In genomic region chr14:56776571-56777238, GRCm38 (mm10) we compare ENCODE assay signal across 8 mouse cellular contexts. TPM values are rescaled to one million over a fixed set of nuclear protein-coding genes. Genes with fewer than 3 reads are reported as not detected.
A peak's percentile ranks its signal among the peaks of the same experiment; 100 is the strongest.
DNase-seq lines count a peak whose midpoint lies in the region; ATAC-seq and TF ChIP-seq lines count a peak whose summit lies in the region.

No protein-coding gene starts in this region.

- no peaks in the 10 kb centered on the region for H3K9me3 ChIP-seq in hindbrain, embryonic 14.5 days (ENCODE audit: control insufficient read depth, low read length)
- no peaks in the 10 kb centered on the region for H3K9me3 ChIP-seq in midbrain, embryonic 15.5 days

- H3K9ac ChIP-seq in hindbrain, embryonic 14.5 days, result peak overlapping the region; percentile 89
- peak overlapping the region; percentile 81 for H3K9ac ChIP-seq in midbrain, embryonic 15.5 days

- no peak for TF ChIP-seq POLR2A in bone marrow, adult 2 months (IDR thresholded peaks at IDR 0.05; ENCODE audit: borderline replicate concordance, control insufficient read depth, low read depth, low read length)

- H3K4me1 ChIP-seq in bone marrow, adult 2 months (ENCODE audit: control insufficient read depth, insufficient read depth, low read length), result no peaks in the 10 kb centered on the region; the same call in 1 of the 2 replicates
- peaks cover 28% of the 10 kb centered on the region for H3K4me1 ChIP-seq in hindbrain, embryonic 14.5 days (replicated peaks; ENCODE audit: control insufficient read depth, insufficient read depth, low read length)
- H3K4me1 ChIP-seq in midbrain, embryonic 15.5 days, result peaks cover 35% of the 10 kb centered on the region

- no peak for ATAC-seq in hindbrain, embryonic 14.5 days (ENCODE audit: low FRiP score)
- ATAC-seq in midbrain, embryonic 15.5 days (replicated peaks), result no peak

- TF ChIP-seq CTCF in left cerebral cortex, adult 2 months (IDR thresholded peaks at IDR 0.05), result no peak
- TF ChIP-seq CTCF in bone marrow, adult 2 months (IDR thresholded peaks at IDR 0.05; ENCODE audit: control insufficient read depth, insufficient read depth, low read length), result no peak

- DNase-seq in left cerebral cortex, adult 2 months (ENCODE audit: extremely low spot score in 1 of 2, low spot score in 2 of 2), result no peak
- DNase-seq in left cerebral cortex, postnatal 10 days (ENCODE audit: extremely low spot score in 1 of 2, low spot score in 2 of 2), result no peak
- DNase-seq in hindbrain, embryonic 14.5 days (ENCODE audit: low spot score), result no peak
- no peak for DNase-seq in frontal cortex, postnatal 14 days (ENCODE audit: low spot score in 2 of 2)
- no peak for DNase-seq in gastrocnemius, postnatal 10 days
- DNase-seq in lung, postnatal 36 days, result no peak

- peak overlapping the region; percentile 86 for H3K4me2 ChIP-seq in hindbrain, embryonic 14.5 days (replicated peaks)
- peak overlapping the region; percentile 75 for H3K4me2 ChIP-seq in midbrain, embryonic 15.5 days

- H3K27me3 ChIP-seq in hindbrain, embryonic 14.5 days (ENCODE audit: control insufficient read depth, insufficient read depth, low read length), result no peaks in the 10 kb centered on the region
- H3K27me3 ChIP-seq in midbrain, embryonic 15.5 days (replicated peaks), result no peaks in the 10 kb centered on the region

- WGBS in bone marrow, adult 2 months, result 12% methylated on average over 11 of the region's 11 CpGs
- 26% methylated on average over 11 of the region's 11 CpGs for WGBS in hindbrain, embryonic 14.5 days
- 26% methylated on average over 11 of the region's 11 CpGs for WGBS in midbrain, embryonic 15.5 days

- intact Hi-C loops in left cerebral cortex, adult 2 months (cut with DNase I), result loop anchor here (2.0 to 10.0 kb wide), 2 partner anchors 108 to 202 kb away; partner anchors contain the start of genes Cenpj, Mphosph8 and Parp4
- intact Hi-C loops in left cerebral cortex, postnatal 10 days (cut with DNase I), result no loop called here

- H3K27ac ChIP-seq in left cerebral cortex, adult 2 months, result no peak overlapping the region; the same call in 1 of the 2 replicates
- H3K27ac ChIP-seq in bone marrow, adult 2 months (ENCODE audit: control insufficient read depth, insufficient read depth, low read depth, low read length, poor library complexity), result no peak overlapping the region
- peak overlapping the region; percentile 94; the same call in 1 of the 2 replicates for H3K27ac ChIP-seq in hindbrain, embryonic 14.5 days
- no peak overlapping the region for H3K27ac ChIP-seq in midbrain, embryonic 15.5 days

- peaks cover 5% of the 10 kb centered on the region for H3K36me3 ChIP-seq in hindbrain, embryonic 14.5 days (replicated peaks; ENCODE audit: control insufficient read depth, insufficient read depth)
- H3K36me3 ChIP-seq in midbrain, embryonic 15.5 days (replicated peaks), result peaks cover 5% of the 10 kb centered on the region; the same call in 1 of the 2 replicates

- H3K4me3 ChIP-seq in left cerebral cortex, adult 2 months, result peak overlapping the region; percentile 87
- H3K4me3 ChIP-seq in bone marrow, adult 2 months (replicated peaks; ENCODE audit: control insufficient read depth, low read depth, low read length), result peak overlapping the region; percentile 81
- H3K4me3 ChIP-seq in hindbrain, embryonic 14.5 days (replicated peaks; ENCODE audit: low read length), result peak overlapping the region; percentile 81
- peak overlapping the region; percentile 89 for H3K4me3 ChIP-seq in midbrain, embryonic 15.5 days

RNA-seq across cellular contexts. Expression of gene Pspc1, which starts 1.4 kb away (rescaled TPM):
- 10 to 100 TPM; 54.8 to 60.5 TPM for total RNA-seq in left cerebral cortex, adult 2 months (2021)
- 10 to 100 TPM; 70.5 to 80.4 TPM for total RNA-seq in left cerebral cortex, postnatal 10 days (2021)
- polyA plus RNA-seq in bone marrow, adult 2 months (2011; ENCODE audit: insufficient read depth, insufficient read length, low replicate concordance, missing spikeins), result 21.8 and 27.4 TPM in 2 replicates
- 46.3 and 55.3 TPM in 2 replicates for polyA plus RNA-seq in hindbrain, embryonic 14.5 days (2014; fragmentation: Nextera tagmentation; extraction: Ambion mirVana)
- 37.5 and 40.9 TPM in 2 replicates for polyA plus RNA-seq in midbrain, embryonic 15.5 days (2015; fragmentation: Nextera tagmentation; extraction: Ambion mirVana)
- 10 to 100 TPM; 15.6 to 17.8 TPM for total RNA-seq in gastrocnemius, postnatal 10 days (2021)

RNA-seq across cellular contexts. Expression of gene Zmym5, which starts 34.8 kb away (rescaled TPM):
- 10 to 100 TPM; 29.3 to 30.4 TPM for total RNA-seq in left cerebral cortex, adult 2 months (2021)
- total RNA-seq in left cerebral cortex, postnatal 10 days (2021), result 10 to 100 TPM; 27.0 to 27.2 TPM
- 9.2 and 17.4 TPM in 2 replicates for polyA plus RNA-seq in bone marrow, adult 2 months (2011; ENCODE audit: insufficient read depth, insufficient read length, low replicate concordance, missing spikeins)
- 26.0 and 26.3 TPM in 2 replicates for polyA plus RNA-seq in hindbrain, embryonic 14.5 days (2014; fragmentation: Nextera tagmentation; extraction: Ambion mirVana)
- 30.9 and 35.8 TPM in 2 replicates for polyA plus RNA-seq in midbrain, embryonic 15.5 days (2015; fragmentation: Nextera tagmentation; extraction: Ambion mirVana)
- 10 to 100 TPM; 18.9 to 24.3 TPM for total RNA-seq in gastrocnemius, postnatal 10 days (2021)
